Comparison of ENCODE assay signal across 7 mouse cellular contexts in genomic region chr15:83405866-83406265, GRCm38 (mm10). TPM values are rescaled to one million over a fixed set of nuclear protein-coding genes. Genes with fewer than 3 reads are reported as not detected.
DNase-seq lines count a peak whose midpoint lies in the region; ATAC-seq and TF ChIP-seq lines count a peak whose summit lies in the region.
"Not testable (repeated sequence)": the region's sequence is repeated elsewhere in the genome, so short reads cannot be mapped to it uniquely, and the experiment has no call there.

No protein-coding gene starts in this region.

- H3K4me3 ChIP-seq in forebrain, embryonic 13.5 days; heart, embryonic 12.5 days; intestine, embryonic 16.5 days (ENCODE audit: low read length); liver, embryonic 13.5 days (replicated peaks); lung, postnatal 0 days (ENCODE audit: low read depth, low read length); neural tube, embryonic 14.5 days (ENCODE audit: low read depth, low read length): not testable (repeated sequence)

- TF ChIP-seq CTCF in lung, postnatal 0 days (IDR thresholded peaks at IDR 0.05) = not testable (repeated sequence)

- H3K4me1 ChIP-seq in forebrain, embryonic 13.5 days; neural tube, embryonic 14.5 days (ENCODE audit: control insufficient read depth, insufficient read depth, low read length): not testable (repeated sequence)
- H3K4me1 ChIP-seq in heart, embryonic 12.5 days (replicated peaks) = peaks cover 69% of the 10 kb centered on the region
- peaks cover 24% of the 10 kb centered on the region for H3K4me1 ChIP-seq in intestine, embryonic 16.5 days (ENCODE audit: control insufficient read depth, insufficient read depth, low read length)
- H3K4me1 ChIP-seq in liver, embryonic 13.5 days (replicated peaks) = peaks cover 55% of the 10 kb centered on the region
- peaks cover 10% of the 10 kb centered on the region for H3K4me1 ChIP-seq in lung, postnatal 0 days (ENCODE audit: insufficient read depth, low read depth, low read length)

- H3K9me3 ChIP-seq in forebrain, embryonic 13.5 days (replicated peaks); heart, embryonic 12.5 days (replicated peaks); intestine, embryonic 16.5 days (ENCODE audit: control insufficient read depth, low read length); liver, embryonic 13.5 days (replicated peaks); lung, postnatal 0 days (ENCODE audit: low read length); neural tube, embryonic 14.5 days (ENCODE audit: control insufficient read depth, low read length): not testable (repeated sequence)

- H3K27ac ChIP-seq in forebrain, embryonic 13.5 days; heart, embryonic 12.5 days (ENCODE audit: poor library complexity, severe bottlenecking); intestine, embryonic 16.5 days (ENCODE audit: low read length); liver, embryonic 13.5 days; lung, postnatal 0 days (ENCODE audit: low read length); neural tube, embryonic 14.5 days (ENCODE audit: low read depth, low read length): not testable (repeated sequence)

- peak; percentile 57 for ATAC-seq in activated CD4-positive, CD25-positive, alpha-beta regulatory T cell, adult 4 months
- peak; percentile 80 for ATAC-seq in forebrain, embryonic 13.5 days
- ATAC-seq in heart, embryonic 12.5 days (ENCODE audit: insufficient number of reproducible peaks, low FRiP score) = 0 out of 2 replicates have a peak, but pooled peaks have one; percentile 36
- ATAC-seq in intestine, embryonic 16.5 days = peak; percentile 61
- ATAC-seq in liver, embryonic 13.5 days (ENCODE audit: low read depth) = peak; percentile 67
- peak; percentile 2; the same call in 1 of the 2 replicates for ATAC-seq in lung, postnatal 0 days
- ATAC-seq in neural tube, embryonic 14.5 days (ENCODE audit: low read depth) = peak; percentile 28; the same call in 1 of the 2 replicates

- not testable (repeated sequence) for H3K27me3 ChIP-seq in forebrain, embryonic 13.5 days; heart, embryonic 12.5 days (replicated peaks); intestine, embryonic 16.5 days (replicated peaks; ENCODE audit: control insufficient read depth, insufficient read depth, low read length); liver, embryonic 13.5 days; lung, postnatal 0 days (replicated peaks; ENCODE audit: insufficient read depth, low read length); neural tube, embryonic 14.5 days (ENCODE audit: control insufficient read depth, insufficient read depth, low read length)

- not testable (repeated sequence) for DNase-seq in liver, embryonic 13.5 days; lung, postnatal 0 days (ENCODE audit: low spot score)

- not testable (repeated sequence) for H3K4me2 ChIP-seq in forebrain, embryonic 13.5 days; heart, embryonic 12.5 days; intestine, embryonic 16.5 days (ENCODE audit: low read depth, low read length); liver, embryonic 13.5 days; lung, postnatal 0 days (replicated peaks; ENCODE audit: low read depth, low read length); neural tube, embryonic 14.5 days (ENCODE audit: low read depth, low read length)

- WGBS in forebrain, embryonic 13.5 days = 91% methylated on average over 20 of the region's 40 CpGs
- 83% methylated on average over 23 of the region's 40 CpGs for WGBS in heart, embryonic 12.5 days
- WGBS in intestine, embryonic 16.5 days = 88% methylated on average over 20 of the region's 40 CpGs
- WGBS in liver, embryonic 13.5 days (ENCODE audit: insufficient replicate concordance) = 93% methylated on average over 23 of the region's 40 CpGs
- WGBS in lung, postnatal 0 days = 91% methylated on average over 14 of the region's 40 CpGs
- WGBS in neural tube, embryonic 14.5 days = 93% methylated on average over 18 of the region's 40 CpGs

- H3K36me3 ChIP-seq in forebrain, embryonic 13.5 days (ENCODE audit: poor library complexity, severe bottlenecking); intestine, embryonic 16.5 days (ENCODE audit: control insufficient read depth, insufficient read depth, low read length); lung, postnatal 0 days (ENCODE audit: insufficient read depth, low read length); neural tube, embryonic 14.5 days (ENCODE audit: control insufficient read depth, insufficient read depth, low read length): not testable (repeated sequence)
- H3K36me3 ChIP-seq in heart, embryonic 12.5 days = peaks cover 13% of the 10 kb centered on the region
- peaks cover 45% of the 10 kb centered on the region for H3K36me3 ChIP-seq in liver, embryonic 13.5 days

- not testable (repeated sequence) for H3K9ac ChIP-seq in forebrain, embryonic 13.5 days; heart, embryonic 12.5 days; intestine, embryonic 16.5 days (ENCODE audit: low read depth, low read length); liver, embryonic 13.5 days; lung, postnatal 0 days (replicated peaks; ENCODE audit: low read depth); neural tube, embryonic 14.5 days (replicated peaks; ENCODE audit: low read depth, low read length)

- TF ChIP-seq EP300 in lung, postnatal 0 days (IDR thresholded peaks at IDR 0.05) = not testable (repeated sequence)

RNA-seq across cellular contexts. Expression of gene Arfgap3, which starts 55.8 kb away (rescaled TPM):
- 10 to 100 TPM; 11.3 to 13.7 TPM for polyA plus RNA-seq in activated CD4-positive, CD25-positive, alpha-beta regulatory T cell, adult 4 months (2017; shearing (Covaris generic))
- polyA plus RNA-seq in forebrain, embryonic 13.5 days (2015; fragmentation: Nextera tagmentation; extraction: Ambion mirVana) = 33.6 and 37.3 TPM in 2 replicates
- 29.4 and 31.6 TPM in 2 replicates for polyA plus RNA-seq in heart, embryonic 12.5 days (2016; fragmentation: Nextera tagmentation; extraction: Ambion mirVana)
- 77.9 and 86.6 TPM in 2 replicates for polyA plus RNA-seq in intestine, embryonic 16.5 days (2015; fragmentation: Nextera tagmentation; extraction: Ambion mirVana)
- polyA plus RNA-seq in liver, embryonic 13.5 days (2015; fragmentation: Nextera tagmentation; extraction: Ambion mirVana) = 15.2 and 16.2 TPM in 2 replicates
- polyA plus RNA-seq in lung, postnatal 0 days (2015; fragmentation: Nextera tagmentation; extraction: Ambion mirVana) = 41.1 and 44.2 TPM in 2 replicates
- 37.4 and 40.3 TPM in 2 replicates for polyA plus RNA-seq in neural tube, embryonic 14.5 days (2014; fragmentation: Nextera tagmentation; extraction: Ambion mirVana)

RNA-seq across cellular contexts. Expression of gene Pacsin2, which starts 58.5 kb away (rescaled TPM):
- polyA plus RNA-seq in activated CD4-positive, CD25-positive, alpha-beta regulatory T cell, adult 4 months (2017; shearing (Covaris generic)) = 10 to 100 TPM; 21.2 to 24.9 TPM
- 26.0 TPM in 2 replicates for polyA plus RNA-seq in forebrain, embryonic 13.5 days (2015; fragmentation: Nextera tagmentation; extraction: Ambion mirVana)
- polyA plus RNA-seq in heart, embryonic 12.5 days (2016; fragmentation: Nextera tagmentation; extraction: Ambion mirVana) = 70.8 and 72.0 TPM in 2 replicates
- polyA plus RNA-seq in intestine, embryonic 16.5 days (2015; fragmentation: Nextera tagmentation; extraction: Ambion mirVana) = 76.4 and 81.6 TPM in 2 replicates
- polyA plus RNA-seq in liver, embryonic 13.5 days (2015; fragmentation: Nextera tagmentation; extraction: Ambion mirVana) = 45.0 and 58.2 TPM in 2 replicates
- polyA plus RNA-seq in lung, postnatal 0 days (2015; fragmentation: Nextera tagmentation; extraction: Ambion mirVana) = 46.7 and 51.7 TPM in 2 replicates
- 17.4 and 20.7 TPM in 2 replicates for polyA plus RNA-seq in neural tube, embryonic 14.5 days (2014; fragmentation: Nextera tagmentation; extraction: Ambion mirVana)

Comparison
In these comparisons a context has a peak if more than half of its experiments do, and no peak if none do; other contexts are left out.
1. ATAC-seq: peak in every context shown above with its lines; median percentile 80 in forebrain, embryonic 13.5 days; 67 in liver, embryonic 13.5 days; 61 in intestine, embryonic 16.5 days; 57 in activated CD4-positive, CD25-positive, alpha-beta regulatory T cell, adult 4 months; 36 in heart, embryonic 12.5 days; 28 in neural tube, embryonic 14.5 days; 2 in lung, postnatal 0 days.